Mouse (Mus musculus) hindbrain, embryonic 16.5 days (tissue): ENCODE results near the gene Dcbld2. TPM values are rescaled to one million over a fixed set of nuclear protein-coding genes. Genes with fewer than 3 reads are reported as not detected.
A peak's percentile ranks its signal among the peaks of the same experiment; 100 is the strongest.

Source experiments
- ATAC-seq: fragments of 200-750 bp; cut with Nextera tagmentation; 2 replicates; pipeline ENCODE4 v1.8.0; 2017; ENCODE audit warnings: moderate TSS enrichment, moderate library complexity
- H3K27ac ChIP-seq: fragments of 300-500 bp; sonication (generic); 2 replicates; pipeline ENCODE4 v1.5.1; 2014; ENCODE audit warnings: low read depth, mild to moderate bottlenecking, control low read depth, low read length, moderate library complexity
- H3K27me3 ChIP-seq: fragments of 300-500 bp; sonication (generic); replicated peaks from 2 replicates; pipeline ENCODE4 v1.6.1; 2014; ENCODE audit warnings: low read length; ENCODE audit not compliant: control insufficient read depth, insufficient read depth
- H3K36me3 ChIP-seq: fragments of 300-500 bp; sonication (generic); 2 replicates; pipeline ENCODE4 v1.6.1; 2014; ENCODE audit warnings: mild to moderate bottlenecking, low read length, moderate library complexity, mixed read lengths; ENCODE audit not compliant: control insufficient read depth, insufficient read depth
- H3K4me1 ChIP-seq: fragments of 300-500 bp; sonication (generic); 2 replicates; pipeline ENCODE4 v1.6.1; 2014; ENCODE audit warnings: low read depth, low read length; ENCODE audit not compliant: control insufficient read depth, insufficient read depth
- H3K4me2 ChIP-seq: fragments of 300-500 bp; sonication (generic); 2 replicates; pipeline ENCODE4 v1.6.1; 2014; ENCODE audit warnings: mild to moderate bottlenecking, low read length, control low read depth, moderate library complexity
- H3K4me3 ChIP-seq: fragments of 300-500 bp; sonication (generic); 2 replicates; pipeline ENCODE4 v1.5.1; 2014; ENCODE audit warnings: mild to moderate bottlenecking, low read length, control low read depth, moderate library complexity
- H3K9ac ChIP-seq: fragments of 300-500 bp; sonication (generic); 2 replicates; pipeline ENCODE4 v1.6.1; 2014; ENCODE audit warnings: low read depth, mild to moderate bottlenecking, control low read depth, low read length, moderate library complexity
- H3K9me3 ChIP-seq: fragments of 300-500 bp; sonication (generic); 2 replicates; pipeline ENCODE4 v1.6.1; 2014; ENCODE audit warnings: mild to moderate bottlenecking, low read length, moderate library complexity; ENCODE audit not compliant: control insufficient read depth
- WGBS: fragments of 180-500 bp; shearing (Covaris S2); extraction: QIAGEN DNeasy Blood & Tissue Kit; methylation state at CpG from one replicate; pipeline ENCODE4 v1.1.7; 2014; 5-methylcytosine and 5-hydroxymethylcytosine counted together
- polyA plus RNA-seq: library from polyadenylated mRNA; unstranded; fragments of >200 nt; fragmentation: Nextera tagmentation; extraction: Ambion mirVana; gene quantifications from 2 replicates; pipeline ENCODE4 v1.2.1, GENCODE M21; 2015

Dcbld2 gene
- polyA plus RNA-seq, 1 experiment from 2014 or later: 5.4 TPM

GRCm38 (mm10) chr16:58444735-58445134 lies 36.5 kb downstream of the Dcbld2 start:
- Histone ChIP-seq H3K9ac (no peak overlapping the region), H3K27ac (no peak overlapping the region), H3K27me3 (no peaks in the 10 kb centered on the region), H3K4me1 (no peaks in the 10 kb centered on the region), H3K4me3 (no peak overlapping the region), H3K4me2 (no peak overlapping the region), H3K36me3 (peaks cover 2% of the 10 kb centered on the region; the same call in 1 of the 2 replicates), H3K9me3 (no peaks in the 10 kb centered on the region)
- no peak for ATAC-seq
- 71% methylated on average over 6 of the region's 6 CpGs for WGBS

- H3K36me3 ChIP-seq: peaks cover 2% of the 10 kb centered on the region; the same call in 1 of the 2 replicates
- H3K27me3 ChIP-seq: no peaks in the 10 kb centered on the region
- ATAC-seq: no peak
- H3K9me3 ChIP-seq: no peaks in the 10 kb centered on the region
- WGBS: 93% methylated on average over 4 of the region's 4 CpGs
- H3K4me1 ChIP-seq: no peaks in the 10 kb centered on the region
- H3K4me3 ChIP-seq: no peak overlapping the region
- H3K27ac ChIP-seq: no peak overlapping the region
- H3K4me2 ChIP-seq: no peak overlapping the region
- no peak overlapping the region for H3K9ac ChIP-seq
Measured at GRCm38 (mm10) chr16:58446281-58447259, 38.3 kb downstream of the Dcbld2 start.

GRCm38 (mm10) chr16:58449073-58449472 lies 40.8 kb downstream of the Dcbld2 start:
- Histone ChIP-seq H3K4me2 (no peak overlapping the region), H3K4me3 (no peak overlapping the region), H3K27me3 (no peaks in the 10 kb centered on the region), H3K4me1 (no peaks in the 10 kb centered on the region), H3K36me3 (peaks cover 4% of the 10 kb centered on the region), H3K9me3 (no peaks in the 10 kb centered on the region), H3K9ac (no peak overlapping the region), H3K27ac (no peak overlapping the region)
- no peak for ATAC-seq
- 86% methylated on average over 4 of the region's 4 CpGs for WGBS

GRCm38 (mm10) chr16:58450648-58451047 lies 42.4 kb downstream of the Dcbld2 start:
- Histone ChIP-seq H3K27ac (no peak overlapping the region), H3K36me3 (peaks cover 4% of the 10 kb centered on the region), H3K4me2 (no peak overlapping the region), H3K9me3 (no peaks in the 10 kb centered on the region), H3K9ac (no peak overlapping the region), H3K27me3 (no peaks in the 10 kb centered on the region), H3K4me1 (no peaks in the 10 kb centered on the region), H3K4me3 (no peak overlapping the region)
- no peak for ATAC-seq
- 77% methylated on average over 6 of the region's 6 CpGs for WGBS

- no peak overlapping the region for H3K9ac ChIP-seq
- no peak overlapping the region for H3K4me2 ChIP-seq
- H3K36me3 ChIP-seq: peaks cover 6% of the 10 kb centered on the region
- H3K4me1 ChIP-seq: no peaks in the 10 kb centered on the region
- no peak overlapping the region for H3K4me3 ChIP-seq
- no peak for ATAC-seq
- 95% methylated on average over 5 of the region's 5 CpGs for WGBS
- H3K27ac ChIP-seq: no peak overlapping the region
- no peaks in the 10 kb centered on the region for H3K9me3 ChIP-seq
- H3K27me3 ChIP-seq: no peaks in the 10 kb centered on the region
Measured at GRCm38 (mm10) chr16:58451647-58452046, 43.4 kb downstream of the Dcbld2 start.

- H3K9me3 ChIP-seq: no peaks in the 10 kb centered on the region
- H3K4me3 ChIP-seq: no peak overlapping the region
- ATAC-seq: 0 out of 2 replicates have a peak, but pooled peaks have one; percentile 24
- H3K4me2 ChIP-seq: no peak overlapping the region
- H3K27me3 ChIP-seq: no peaks in the 10 kb centered on the region
- WGBS: 79% methylated on average over 3 of the region's 3 CpGs
- H3K36me3 ChIP-seq: peaks cover 6% of the 10 kb centered on the region
- H3K27ac ChIP-seq: no peak overlapping the region
- no peaks in the 10 kb centered on the region for H3K4me1 ChIP-seq
- no peak overlapping the region for H3K9ac ChIP-seq
Measured at GRCm38 (mm10) chr16:58453138-58453537, 44.9 kb downstream of the Dcbld2 start.

- no peaks in the 10 kb centered on the region for H3K9me3 ChIP-seq
Measured at GRCm38 (mm10) chr16:58453820-58454219, 45.6 kb downstream of the Dcbld2 start.

GRCm38 (mm10) chr16:58454617-58455016 lies 46.4 kb downstream of the Dcbld2 start:
- 74% methylated on average over 8 of the region's 8 CpGs for WGBS
- H3K9me3 ChIP-seq: no peaks in the 10 kb centered on the region
- no peak overlapping the region for H3K27ac ChIP-seq
- H3K9ac ChIP-seq: no peak overlapping the region
- no peak overlapping the region for H3K4me2 ChIP-seq
- no peak overlapping the region for H3K4me3 ChIP-seq
- ATAC-seq: 0 out of 2 replicates have a peak, but pooled peaks have one; percentile 64
- H3K4me1 ChIP-seq: no peaks in the 10 kb centered on the region
- H3K36me3 ChIP-seq: peaks cover 6% of the 10 kb centered on the region
- H3K27me3 ChIP-seq: no peaks in the 10 kb centered on the region

More at GRCm38 (mm10) chr16:58453820-58454219, 45.6 kb downstream of the Dcbld2 start:
- H3K4me3 ChIP-seq: no peak overlapping the region
- no peak overlapping the region for H3K9ac ChIP-seq
- H3K4me1 ChIP-seq: no peaks in the 10 kb centered on the region
- no peak overlapping the region for H3K4me2 ChIP-seq
- ATAC-seq: no peak
- no peaks in the 10 kb centered on the region for H3K27me3 ChIP-seq
- peaks cover 6% of the 10 kb centered on the region for H3K36me3 ChIP-seq
- H3K27ac ChIP-seq: no peak overlapping the region

GRCm38 (mm10) chr16:58455118-58455517 lies 46.9 kb downstream of the Dcbld2 start:
- H3K9ac ChIP-seq: no peak overlapping the region
- no peak overlapping the region for H3K4me2 ChIP-seq
- 92% methylated on average over 5 of the region's 5 CpGs for WGBS
- ATAC-seq: no peak
- no peaks in the 10 kb centered on the region for H3K27me3 ChIP-seq
- H3K27ac ChIP-seq: no peak overlapping the region
- H3K4me3 ChIP-seq: no peak overlapping the region
- no peaks in the 10 kb centered on the region for H3K4me1 ChIP-seq
- no peaks in the 10 kb centered on the region for H3K9me3 ChIP-seq
- H3K36me3 ChIP-seq: peaks cover 6% of the 10 kb centered on the region
